Mouse (Mus musculus) MEL (cell line): ENCODE measurements at regions not wholly inside any gene's neighbourhood (a gene's known extent, or its start where the extent isn't known, plus 50 kb on each side); places are given as distances from the start of the nearest gene placed in this dataset.

Experiments
- DNase-seq: peaks from one replicate; pipeline ENCODE4 v3.0.0; 2011; ENCODE audit warnings: low read depth, low spot score
- H3K27ac ChIP-seq: 2 replicates; pipeline ENCODE4 v1.5.1; 2012; ENCODE audit warnings: low read depth, mild to moderate bottlenecking, control low read depth, low read length, moderate library complexity; ENCODE audit not compliant: control insufficient read depth
- H3K27me3 ChIP-seq, 2 experiments: fragments of 150-350 bp in 1 of 2; sonication (generic) in 1 of 2; 2 replicates each; pipeline ENCODE4 v1.6.1; 2012; ENCODE audit warnings: low read length in 2 of 2, mild to moderate bottlenecking in 2 of 2, improper control_type of control experiment in 1 of 2, moderate library complexity in 1 of 2; ENCODE audit not compliant: insufficient read depth in 2 of 2, control insufficient read depth in 1 of 2
- H3K36me3 ChIP-seq, 2 experiments: 2 replicates each; pipeline ENCODE4 v1.6.1; 2012 to 2014; ENCODE audit warnings: low read length in 2 of 2, improper control_type of control experiment in 1 of 2, inconsistent platforms in 1 of 2, mild to moderate bottlenecking in 1 of 2; ENCODE audit not compliant: insufficient read depth in 2 of 2, control insufficient read depth in 1 of 2
- H3K4me1 ChIP-seq, 2 experiments: fragments of 150-350 bp in 1 of 2; sonication (generic) in 1 of 2; 2 replicates each; pipeline ENCODE4 v1.6.1; 2012; ENCODE audit warnings: low read length in 2 of 2, improper control_type of control experiment in 1 of 2, mild to moderate bottlenecking in 1 of 2; ENCODE audit not compliant: insufficient read depth in 2 of 2, control insufficient read depth in 1 of 2
- H3K4me3 ChIP-seq, 2 experiments: fragments of 150-350 bp in 1 of 2; sonication (generic) in 1 of 2; 2 replicates each; pipeline ENCODE4 v1.5.1; 2012; ENCODE audit warnings: low read depth in 2 of 2, low read length in 2 of 2, mild to moderate bottlenecking in 2 of 2, moderate library complexity in 2 of 2, control low read depth in 1 of 2, improper control_type of control experiment in 1 of 2; ENCODE audit not compliant: control insufficient read depth in 1 of 2, insufficient read depth in 1 of 2
- H3K79me2 ChIP-seq: 2 replicates; pipeline ENCODE4 v1.6.1; 2012; ENCODE audit warnings: mild to moderate bottlenecking, low read length, moderate library complexity; ENCODE audit not compliant: control insufficient read depth, poor library complexity, insufficient read depth
- H3K9ac ChIP-seq: 2 replicates; pipeline ENCODE4 v1.6.1; 2012; ENCODE audit warnings: low read depth, mild to moderate bottlenecking, control low read depth, low read length, moderate library complexity; ENCODE audit not compliant: control insufficient read depth, poor library complexity, severe bottlenecking
- H3K9me3 ChIP-seq: fragments of 150-350 bp; sonication (generic); replicated peaks from 2 replicates; pipeline ENCODE4 v1.6.1; 2012; ENCODE audit warnings: mild to moderate bottlenecking, low read length, improper control_type of control experiment, moderate library complexity; ENCODE audit not compliant: insufficient read depth
- CHD1 ChIP-seq: IDR thresholded peaks from 2 replicates; pipeline ENCODE4 v1.6.1; 2012; ENCODE audit warnings: low read depth, mild to moderate bottlenecking, inconsistent platforms, low read length, improper control_type of control experiment
- CHD2 ChIP-seq: IDR thresholded peaks from 2 replicates; pipeline ENCODE4 v1.6.1; 2011; ENCODE audit warnings: low read length, improper control_type of control experiment
- ELF1 ChIP-seq: IDR thresholded peaks from 2 replicates; pipeline ENCODE4 v1.6.1; 2014; ENCODE audit warnings: low read depth, mild to moderate bottlenecking, inconsistent platforms, low read length, improper control_type of control experiment, moderate library complexity
- EP300 ChIP-seq, 2 experiments: IDR thresholded peaks; 2 replicates each; pipeline ENCODE4 v1.6.1; 2011; ENCODE audit warnings: improper control_type of control experiment in 2 of 2, low read length in 2 of 2, low read depth in 1 of 2, mild to moderate bottlenecking in 1 of 2
- ETS1 ChIP-seq: IDR thresholded peaks from 2 replicates; pipeline ENCODE4 v1.6.1; 2012; ENCODE audit warnings: low read depth, mild to moderate bottlenecking, inconsistent platforms, low read length, improper control_type of control experiment, moderate library complexity
- GABPA ChIP-seq: IDR thresholded peaks from 2 replicates; pipeline ENCODE4 v1.6.1; 2012; ENCODE audit warnings: low read depth, mild to moderate bottlenecking, inconsistent platforms, low read length, improper control_type of control experiment, moderate library complexity
- GATA1 ChIP-seq: IDR thresholded peaks from 2 replicates; pipeline ENCODE4 v1.6.1; 2011; ENCODE audit warnings: low read depth, low read length, improper control_type of control experiment
- HCFC1 ChIP-seq: IDR thresholded peaks from 2 replicates; pipeline ENCODE4 v1.6.1; 2012; ENCODE audit warnings: low read depth, mild to moderate bottlenecking, inconsistent platforms, low read length, improper control_type of control experiment, moderate library complexity
- JUND ChIP-seq: IDR thresholded peaks from 2 replicates; pipeline ENCODE4 v1.6.1; 2011; ENCODE audit warnings: low read depth, mild to moderate bottlenecking, improper control_type of control experiment, low read length
- MAFK ChIP-seq: IDR thresholded peaks from 2 replicates; pipeline ENCODE4 v1.6.1; 2011; ENCODE audit warnings: low read depth, mild to moderate bottlenecking, low read length, improper control_type of control experiment, borderline replicate concordance
- MAX ChIP-seq: IDR thresholded peaks from 2 replicates; pipeline ENCODE4 v1.6.1; 2011; ENCODE audit warnings: low read length, improper control_type of control experiment
- MEF2A ChIP-seq: IDR thresholded peaks from 2 replicates; pipeline ENCODE4 v1.6.1; 2014; ENCODE audit warnings: low read depth, mild to moderate bottlenecking, inconsistent platforms, low read length, improper control_type of control experiment; ENCODE audit not compliant: poor library complexity, insufficient replicate concordance, severe bottlenecking; ENCODE audit errors: extremely low read depth
- MXI1 ChIP-seq: IDR thresholded peaks from 2 replicates; pipeline ENCODE4 v1.6.1; 2011; ENCODE audit warnings: mild to moderate bottlenecking, low read depth, low read length, improper control_type of control experiment
- MYC ChIP-seq: IDR thresholded peaks from 2 replicates; pipeline ENCODE4 v1.6.1; 2011; ENCODE audit warnings: low read depth, mild to moderate bottlenecking, low read length, improper control_type of control experiment, moderate library complexity
- NRF1 ChIP-seq: IDR thresholded peaks from 2 replicates; pipeline ENCODE4 v1.6.1; 2014; ENCODE audit warnings: low read depth, mild to moderate bottlenecking, inconsistent platforms, low read length, improper control_type of control experiment, moderate library complexity; ENCODE audit not compliant: poor library complexity, insufficient read depth, severe bottlenecking
- RAD21 ChIP-seq: IDR thresholded peaks from 2 replicates; pipeline ENCODE4 v1.6.1; 2011; ENCODE audit warnings: mild to moderate bottlenecking, low read depth, low read length, improper control_type of control experiment
- SMC3 ChIP-seq: IDR thresholded peaks from 2 replicates; pipeline ENCODE4 v1.6.1; 2011; ENCODE audit warnings: low read depth, low read length, improper control_type of control experiment
- TBP ChIP-seq: IDR thresholded peaks from 2 replicates; pipeline ENCODE4 v1.8.0; 2011; ENCODE audit warnings: low read depth, low read length, improper control_type of control experiment
- TCF12 ChIP-seq: IDR thresholded peaks from 2 replicates; pipeline ENCODE4 v1.6.1; 2014; ENCODE audit warnings: low read depth, mild to moderate bottlenecking, inconsistent platforms, low read length, improper control_type of control experiment, moderate library complexity
- UBTF ChIP-seq: IDR thresholded peaks from 2 replicates; pipeline ENCODE4 v1.6.1; 2012; ENCODE audit warnings: low read depth, mild to moderate bottlenecking, inconsistent platforms, low read length, improper control_type of control experiment, moderate library complexity, borderline replicate concordance; ENCODE audit not compliant: insufficient read depth
- ZC3H11A ChIP-seq: IDR thresholded peaks from 2 replicates; pipeline ENCODE4 v1.6.1; 2012; ENCODE audit warnings: low read depth, mild to moderate bottlenecking, inconsistent platforms, low read length, improper control_type of control experiment
- ZKSCAN1 ChIP-seq: IDR thresholded peaks from 2 replicates; pipeline ENCODE4 v1.6.1; 2012; ENCODE audit warnings: low read depth, mild to moderate bottlenecking, inconsistent platforms, low read length, improper control_type of control experiment, moderate library complexity
- ZMIZ1 ChIP-seq: IDR thresholded peaks from 2 replicates; pipeline ENCODE4 v1.6.1; 2012; ENCODE audit warnings: low read depth, mild to moderate bottlenecking, inconsistent platforms, low read length, improper control_type of control experiment, moderate library complexity
- ZNF384 ChIP-seq: IDR thresholded peaks from 2 replicates; pipeline ENCODE4 v1.6.1; 2012; ENCODE audit warnings: low read depth, mild to moderate bottlenecking, inconsistent platforms, low read length, improper control_type of control experiment

DNA sequence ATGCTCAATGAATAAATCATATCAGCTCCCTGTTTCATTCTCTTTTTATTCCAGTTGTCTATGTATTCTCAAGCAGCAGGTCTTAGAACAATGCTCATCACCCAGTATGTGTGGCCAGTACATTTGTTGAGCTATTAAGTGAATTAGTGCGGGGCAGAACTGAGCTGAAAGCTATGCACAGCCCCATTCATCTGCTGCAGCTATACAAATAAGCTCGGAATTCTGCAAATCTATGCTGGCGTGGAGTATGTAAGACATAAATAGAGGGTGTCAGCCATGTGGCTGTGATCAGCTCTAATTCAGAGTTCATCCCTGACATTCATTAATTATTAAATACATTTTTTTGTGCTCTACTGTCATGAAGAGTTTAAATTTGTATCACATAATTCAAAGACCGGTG is 786.1 kb upstream of the A1bg start:
- no peak for TF ChIP-seq HCFC1
- TF ChIP-seq CHD1, result no peak
- TF ChIP-seq UBTF, result no peak
- TF ChIP-seq CHD2, result no peak
- no peak for TF ChIP-seq MEF2A
- TF ChIP-seq NRF1, result no peak
- TF ChIP-seq MYC, result no peak
- no peak for TF ChIP-seq SMC3
- no peak for TF ChIP-seq ZC3H11A
- no peak for TF ChIP-seq MAX
- no peak for TF ChIP-seq EP300 (IDR thresholded peaks at IDR 0.05; ENCODE audit: low read depth in 1 of 2, low read length in 2 of 2)
- H3K79me2 ChIP-seq, result no peaks in the 10 kb centered on the region
- no peak overlapping the region for H3K9ac ChIP-seq
- H3K4me1 ChIP-seq, result no peaks in the 10 kb centered on the region
- DNase-seq, result no peak
- no peaks in the 10 kb centered on the region for H3K27me3 ChIP-seq
- no peaks in the 10 kb centered on the region for H3K9me3 ChIP-seq
- no peaks in the 10 kb centered on the region for H3K36me3 ChIP-seq
- H3K4me3 ChIP-seq, result no peak overlapping the region
- no peak overlapping the region for H3K27ac ChIP-seq

DNA sequence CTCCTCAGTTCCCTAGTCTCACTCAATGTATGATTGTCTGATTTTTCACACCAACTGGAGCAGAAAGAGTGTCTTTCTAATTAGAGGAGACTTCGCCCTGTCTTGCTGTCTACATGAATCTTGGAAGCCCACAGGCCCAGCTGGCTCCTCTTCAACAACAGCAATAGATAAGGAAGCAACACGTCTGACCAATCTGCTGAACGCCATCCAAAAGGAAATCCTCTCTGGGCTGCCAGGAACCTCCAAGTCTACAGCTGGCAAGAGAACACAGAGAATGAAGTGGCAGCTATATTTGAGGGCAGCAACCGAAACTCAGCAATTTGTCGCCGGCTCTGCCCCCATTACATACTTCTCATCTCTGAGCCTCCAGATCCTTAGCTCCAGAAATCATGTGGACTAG is 785.1 kb upstream of the A1bg start:
- no peak for DNase-seq
- TF ChIP-seq RAD21 (no peak), ZKSCAN1 (no peak), ZNF384 (no peak), MEF2A (no peak), ELF1 (no peak)
- H3K36me3 ChIP-seq, result no peaks in the 10 kb centered on the region
- no peaks in the 10 kb centered on the region for H3K27me3 ChIP-seq
- H3K4me3 ChIP-seq, result no peak overlapping the region
- H3K79me2 ChIP-seq, result no peaks in the 10 kb centered on the region
- no peaks in the 10 kb centered on the region for H3K4me1 ChIP-seq
- H3K27ac ChIP-seq, result no peak overlapping the region
- H3K9ac ChIP-seq, result no peak overlapping the region
- no peaks in the 10 kb centered on the region for H3K9me3 ChIP-seq

DNA sequence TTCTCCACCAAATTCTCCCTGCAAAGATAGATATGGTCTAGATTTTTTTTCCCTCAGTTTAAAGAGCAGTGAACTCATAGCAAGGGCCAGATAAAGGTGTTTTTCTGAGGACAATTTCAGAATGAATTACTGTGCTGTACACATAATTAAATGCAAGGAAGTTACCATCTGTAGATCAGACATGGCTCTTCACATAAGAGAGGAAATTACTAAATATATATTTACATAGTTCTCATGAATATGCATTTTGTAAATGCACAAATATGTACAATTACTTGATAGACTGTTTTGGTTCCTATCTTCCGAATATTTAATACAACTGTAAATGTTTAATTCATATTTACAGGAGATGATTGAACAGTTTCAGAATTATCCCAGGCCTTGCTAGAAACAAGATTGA is 769.9 kb upstream of the A1bg start:
- no peak overlapping the region for H3K9ac ChIP-seq
- H3K36me3 ChIP-seq, result no peaks in the 10 kb centered on the region
- H3K27me3 ChIP-seq, result no peaks in the 10 kb centered on the region
- TF ChIP-seq JUND (no peak), ELF1 (no peak), TBP (no peak), MXI1 (no peak), ZNF384 (no peak), SMC3 (no peak), MAX (no peak), EP300 (IDR thresholded peaks at IDR 0.05; ENCODE audit: low read depth in 1 of 2, low read length in 2 of 2) (no peak), ZMIZ1 (no peak), MAFK (no peak), TCF12 (no peak), MEF2A (no peak), GABPA (no peak), GATA1 (no peak), ETS1 (no peak), MYC (no peak)
- DNase-seq, result no peak
- H3K79me2 ChIP-seq, result no peaks in the 10 kb centered on the region
- H3K4me1 ChIP-seq, result no peaks in the 10 kb centered on the region
- H3K4me3 ChIP-seq, result no peak overlapping the region
- H3K27ac ChIP-seq, result no peak overlapping the region
- H3K9me3 ChIP-seq, result no peaks in the 10 kb centered on the region
